Mouse (Mus musculus) myocyte (in vitro differentiated cells): ENCODE data around the gene Sh3pxd2a.

Experiments used
- CEBPB ChIP-seq: IDR thresholded peaks from 2 replicates; pipeline ENCODE4 v1.6.1; 2011; ENCODE audit warnings: mild to moderate bottlenecking, moderate library complexity; ENCODE audit not compliant: poor library complexity, insufficient read depth, severe bottlenecking
- E2F4 ChIP-seq: IDR thresholded peaks from one replicate; pipeline ENCODE4 v1.6.1; 2011; ENCODE audit warnings: mild to moderate bottlenecking, control low read depth, moderate library complexity; ENCODE audit not compliant: insufficient read depth
- MAX ChIP-seq: IDR thresholded peaks from one replicate; pipeline ENCODE4 v1.6.1; 2011; ENCODE audit warnings: low read depth, mild to moderate bottlenecking, control low read depth
- MYOD1 ChIP-seq, 3 experiments: IDR thresholded peaks; one replicate each; pipeline ENCODE4 v1.6.1; 2011; ENCODE audit warnings: control low read depth in 2 of 3, low read depth in 2 of 3, mild to moderate bottlenecking in 2 of 3, moderate library complexity in 1 of 3; ENCODE audit not compliant: insufficient read length in 2 of 3, control insufficient read depth in 1 of 3
- MYOG ChIP-seq, 3 experiments: IDR thresholded peaks; one replicate each; pipeline ENCODE4 v1.6.1; 2011; ENCODE audit warnings: control low read depth in 2 of 3, low read depth in 2 of 3, mild to moderate bottlenecking in 2 of 3; ENCODE audit not compliant: insufficient read length in 2 of 3, control insufficient read depth in 1 of 3, insufficient read depth in 1 of 3
- POLR2A ChIP-seq: IDR thresholded peaks from one replicate; pipeline ENCODE4 v1.6.1; 2011; ENCODE audit warnings: low read depth, mild to moderate bottlenecking, control low read depth, moderate library complexity; ENCODE audit not compliant: insufficient read length
- POLR2AphosphoS2 ChIP-seq: IDR thresholded peaks from one replicate; pipeline ENCODE4 v1.6.1; 2011; ENCODE audit warnings: low read depth, control low read depth; ENCODE audit not compliant: insufficient read length
- REST ChIP-seq: IDR thresholded peaks from one replicate; pipeline ENCODE4 v1.6.1; 2011; ENCODE audit warnings: mild to moderate bottlenecking, control low read depth, moderate library complexity; ENCODE audit not compliant: insufficient read depth, insufficient read length
- SRF ChIP-seq: IDR thresholded peaks from one replicate; pipeline ENCODE4 v1.6.1; 2011; ENCODE audit warnings: low read depth; ENCODE audit not compliant: control insufficient read depth, insufficient read length
- TCF12 ChIP-seq: IDR thresholded peaks from one replicate; pipeline ENCODE4 v1.6.1; 2011; ENCODE audit warnings: mild to moderate bottlenecking, control low read depth; ENCODE audit not compliant: poor library complexity, insufficient read depth, severe bottlenecking
- TCF3 ChIP-seq: IDR thresholded peaks from one replicate; pipeline ENCODE4 v1.6.1; 2011; ENCODE audit warnings: low read depth, control low read depth; ENCODE audit not compliant: insufficient read length
- USF1 ChIP-seq: IDR thresholded peaks from one replicate; pipeline ENCODE4 v1.6.1; 2011; ENCODE audit warnings: low read depth, mild to moderate bottlenecking, control low read depth, moderate library complexity

DNA sequence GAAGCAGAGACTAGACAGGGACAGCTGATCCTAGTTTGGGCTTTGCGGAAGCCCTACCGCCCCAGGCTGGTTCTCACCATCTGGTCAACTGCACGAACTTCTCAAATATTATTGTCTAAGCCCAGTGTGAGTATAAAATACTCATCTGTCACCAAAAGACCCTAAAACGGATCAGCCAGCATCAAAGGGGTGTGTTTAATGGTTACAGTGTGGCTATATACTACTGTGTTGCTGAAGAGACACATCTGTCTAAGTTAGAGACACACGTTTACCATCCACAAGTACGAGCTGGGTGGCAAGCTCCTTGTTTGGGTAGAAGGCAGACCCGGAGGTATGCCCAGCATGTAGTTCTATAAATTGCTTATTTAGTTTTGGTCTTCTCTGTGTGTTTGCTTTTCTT lies 40.6 kb downstream of the Sh3pxd2a start:
- TF ChIP-seq POLR2A (no peak), TCF12 (no peak), MAX (no peak), MYOD1 (IDR thresholded peaks at IDR 0.05; ENCODE audit: control insufficient read depth in 1 of 3, insufficient read length in 2 of 3, low read depth in 2 of 3) (no peak), POLR2AphosphoS2 (no peak), CEBPB (no peak), REST (no peak), E2F4 (no peak), MYOG (IDR thresholded peaks at IDR 0.05; ENCODE audit: control insufficient read depth in 1 of 3, insufficient read depth in 1 of 3, insufficient read length in 2 of 3, low read depth in 2 of 3) (no peak), USF1 (no peak), TCF3 (no peak), SRF (no peak)
